Mouse (Mus musculus): Measurements from ENCODE around the gene Bicdl2.

DNA sequence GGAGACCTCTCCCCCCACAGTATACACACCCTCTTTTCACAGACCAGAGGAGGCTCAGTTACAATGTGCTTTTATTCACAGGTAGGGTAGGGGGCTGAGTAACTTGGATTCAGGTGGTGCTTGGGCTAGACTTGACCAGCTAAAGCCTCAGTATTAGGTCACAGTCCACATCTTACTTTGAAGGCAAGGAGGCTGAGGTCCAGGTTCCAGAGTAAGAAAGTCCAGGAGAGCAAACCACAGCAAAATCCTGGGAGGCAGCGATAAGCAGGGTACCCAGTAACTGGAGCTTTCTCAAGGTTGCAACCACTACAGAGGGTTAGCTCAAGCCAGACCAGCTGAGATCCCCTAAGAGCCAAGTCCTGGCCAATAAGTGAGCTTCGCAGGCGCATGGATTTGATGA, 22.2 kb downstream of the Bicdl2 start:
- TF ChIP-seq CTCF (IDR thresholded peaks at IDR 0.05; ENCODE audit: insufficient read depth, low read length) (no peak), POLR2A (IDR thresholded peaks at IDR 0.05; ENCODE audit: borderline replicate concordance, extremely low read depth, low read depth, low read length) (no peak)

Measured in lung, adult 2 months (tissue).